Mouse (Mus musculus) hematopoietic stem cell, adult 5-6 weeks (primary cell): ENCODE results near the gene Scube3. TPM values are rescaled to one million over a fixed set of nuclear protein-coding genes. Genes with fewer than 3 reads are reported as not detected.

ENCODE experiments used
- total RNA-seq: library from RNA; stranded (forward); fragments of 172-1452, 232-1000 nt; gene quantifications from 2 replicates; pipeline ENCODE4 v1.2.3, GENCODE M21; 2017

Scube3 gene
- total RNA-seq, 1 experiment from 2014 or later, result 3.8 TPM

Other genes with a start within 250 kb of the Scube3 start
- gene Anks1, start 232.8 kb upstream of the Scube3 start, total RNA-seq, result 46.1 and 51.3 TPM in 2 replicates
- gene Taf11, start 232.3 kb upstream of the Scube3 start, total RNA-seq, result 31.2 and 57.5 TPM in 2 replicates
- 2.3 and 3.6 TPM in 2 replicates for gene Tcp11, start 61.5 kb upstream of the Scube3 start, total RNA-seq
- gene Zfp523, start 35.0 kb downstream of the Scube3 start, total RNA-seq, result 12.9 and 26.0 TPM in 2 replicates
- 113 and 137 TPM in 2 replicates for gene Def6, start 65.6 kb downstream of the Scube3 start, total RNA-seq
- gene Ppard, start 90.6 kb downstream of the Scube3 start, total RNA-seq, result 2.2 and 3.8 TPM in 2 replicates
- gene Fance, start 171.4 kb downstream of the Scube3 start, total RNA-seq, result 7.5 and 19.6 TPM in 2 replicates
- gene Rpl10a, start 186.3 kb downstream of the Scube3 start, total RNA-seq, result 828 and 1,143 TPM in 2 replicates
- gene Tead3, start 208.7 kb downstream of the Scube3 start, total RNA-seq, result 0.74 and 0.75 TPM in 2 replicates
- gene Tulp1, start 223.1 kb downstream of the Scube3 start, total RNA-seq, result 0.60 TPM in 1 of 2 replicates, not detected in the other